Mouse (Mus musculus): ENCODE data around the gene Pard3.

Pard3 gene

GRCm38 (mm10) chr8:127592648-127593574, 529.2 kb downstream of the Pard3 start:
- DNase-seq (ENCODE audit: low read depth, low spot score) = no peak

- no peak for DNase-seq (ENCODE audit: low read depth, low spot score)
Measured at GRCm38 (mm10) chr8:127600641-127601040, 536.9 kb downstream of the Pard3 start.

- no peak for DNase-seq (ENCODE audit: low read depth, low spot score)
Measured at GRCm38 (mm10) chr8:127603062-127603461, 539.4 kb downstream of the Pard3 start.

GRCm38 (mm10) chr8:127608541-127609270, 545.0 kb downstream of the Pard3 start:
- no peak for DNase-seq (ENCODE audit: low read depth, low spot score)

GRCm38 (mm10) chr8:127609316-127609715, 545.6 kb downstream of the Pard3 start:
- no peak for DNase-seq (ENCODE audit: low read depth, low spot score)

- no peak for DNase-seq (ENCODE audit: low read depth, low spot score)
Measured at GRCm38 (mm10) chr8:127614206-127614605, 550.5 kb downstream of the Pard3 start.

GRCm38 (mm10) chr8:127616681-127617080, 553.0 kb downstream of the Pard3 start:
- no peak for DNase-seq (ENCODE audit: low read depth, low spot score)

- DNase-seq (ENCODE audit: low read depth, low spot score) = no peak
Measured at GRCm38 (mm10) chr8:127622137-127622536, 558.4 kb downstream of the Pard3 start.

GRCm38 (mm10) chr8:127638232-127639087, 574.8 kb downstream of the Pard3 start:
- no peak for DNase-seq (ENCODE audit: low read depth, low spot score)

GRCm38 (mm10) chr8:127639088-127639453, 575.4 kb downstream of the Pard3 start:
- no peak for DNase-seq (ENCODE audit: low read depth, low spot score)

- no peak for DNase-seq (ENCODE audit: low read depth, low spot score)
Measured at GRCm38 (mm10) chr8:127655559-127655958, 591.9 kb downstream of the Pard3 start.

Measured in c-Kit-negative CD71-positive TER-119-positive erythroid progenitor cells, embryonic 14.5 days (primary cell).